Mouse (Mus musculus): ENCODE data around the gene Cypt3. TPM values are rescaled to one million over a fixed set of nuclear protein-coding genes. Genes with fewer than 3 reads are reported as not detected.

The Cypt3 gene
- not detected in 2 replicates for polyA plus RNA-seq (2015; fragmentation: Nextera tagmentation; extraction: Ambion mirVana)

DNA sequence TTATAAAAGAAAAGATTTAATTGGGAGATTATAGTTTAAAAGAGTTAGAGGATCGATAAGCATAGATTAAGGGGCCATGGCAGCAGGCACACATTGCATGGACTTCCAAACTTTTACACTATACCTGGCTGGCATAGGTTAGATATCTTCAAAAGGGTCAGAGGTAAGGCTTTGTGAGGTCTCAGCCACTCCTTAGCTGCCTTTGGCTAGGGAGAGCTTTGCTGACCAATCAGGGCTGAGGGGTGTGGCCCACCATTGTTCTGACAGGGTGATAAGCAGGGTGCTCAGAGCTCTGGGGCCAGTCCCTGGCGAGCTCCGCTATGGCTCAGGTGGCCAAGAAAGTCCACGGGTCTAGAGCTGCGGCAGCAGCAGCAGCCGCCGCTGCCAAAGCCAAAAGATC lies at the start of gene Cypt3:
Cypt3 (plus strand) TSS at position 301 of the 400 bp plus-strand sequence.

Other genes with a start within 250 kb of the Cypt3 start
- 5.0 and 5.5 TPM in 2 replicates for gene Ubqln2, start 60.4 kb upstream of the Cypt3 start, polyA plus RNA-seq (2015; fragmentation: Nextera tagmentation; extraction: Ambion mirVana)
- 2.7 and 4.2 TPM in 2 replicates for gene Kctd12b, start 137.8 kb downstream of the Cypt3 start, polyA plus RNA-seq (2015; fragmentation: Nextera tagmentation; extraction: Ambion mirVana)
- gene Nbdy, start 165.0 kb downstream of the Cypt3 start, polyA plus RNA-seq (2015; fragmentation: Nextera tagmentation; extraction: Ambion mirVana) = 43.4 and 53.6 TPM in 2 replicates

All from spleen, postnatal 0 days (tissue).